Mouse (Mus musculus) cerebellum, postnatal 10 days (tissue): ENCODE data around the gene Spag16.
"Not testable (repeated sequence)": the region's sequence is repeated elsewhere in the genome, so short reads cannot be mapped to it uniquely, and the experiment has no call there.

Source experiments
- DNase-seq, 2 experiments: peaks; one replicate each; pipeline ENCODE4 v3.0.0; 2021; ENCODE audit warnings: mixed read lengths in 2 of 2

The Spag16 gene

DNA sequence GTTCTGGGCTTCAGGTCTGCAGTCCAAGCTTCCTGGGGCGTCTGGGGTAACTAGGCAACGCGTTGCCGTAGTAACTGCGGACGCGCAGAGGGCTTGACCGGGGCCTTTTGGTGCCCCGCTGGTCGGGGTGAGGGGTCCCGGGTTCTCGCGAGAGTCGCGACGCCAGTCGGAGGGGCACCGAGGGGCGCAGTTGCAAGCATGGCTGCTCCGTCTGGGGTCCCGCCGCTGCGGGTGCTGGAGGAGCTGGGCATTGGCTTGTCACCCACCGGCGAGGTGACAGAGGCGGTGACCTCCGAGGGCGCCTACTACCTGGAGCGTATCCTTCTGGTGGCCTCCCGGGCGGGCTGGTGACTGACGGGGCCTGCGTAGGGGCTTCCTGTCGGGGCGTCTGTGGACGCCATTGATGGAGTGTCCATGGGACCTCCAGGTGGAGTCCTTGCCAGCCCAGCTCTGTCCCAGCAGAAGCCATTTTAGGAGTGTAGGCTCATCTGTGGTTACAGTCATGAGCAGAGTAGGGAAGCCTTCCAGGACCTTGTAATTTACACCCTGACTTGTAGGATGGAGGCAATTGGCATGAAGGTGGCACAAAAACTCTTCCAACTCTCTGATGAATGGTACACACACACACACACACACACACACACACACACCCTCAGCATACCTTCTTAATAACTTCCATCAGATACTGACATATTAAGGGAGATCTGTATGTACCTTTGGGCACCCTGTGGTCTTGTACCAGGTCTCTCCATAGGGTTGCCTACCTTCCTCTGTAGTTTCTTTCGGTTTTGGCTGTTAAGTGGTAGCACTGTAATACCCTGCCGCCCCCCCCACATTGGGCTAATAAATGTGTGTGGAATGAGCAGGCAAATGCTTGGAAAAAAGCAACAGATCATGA is at the start of gene Spag16:
Gene Spag16 (plus strand): TSS at position 165 of the 898 bp plus-strand sequence.
- DNase-seq, result peak; percentile 81 to 84

DNA sequence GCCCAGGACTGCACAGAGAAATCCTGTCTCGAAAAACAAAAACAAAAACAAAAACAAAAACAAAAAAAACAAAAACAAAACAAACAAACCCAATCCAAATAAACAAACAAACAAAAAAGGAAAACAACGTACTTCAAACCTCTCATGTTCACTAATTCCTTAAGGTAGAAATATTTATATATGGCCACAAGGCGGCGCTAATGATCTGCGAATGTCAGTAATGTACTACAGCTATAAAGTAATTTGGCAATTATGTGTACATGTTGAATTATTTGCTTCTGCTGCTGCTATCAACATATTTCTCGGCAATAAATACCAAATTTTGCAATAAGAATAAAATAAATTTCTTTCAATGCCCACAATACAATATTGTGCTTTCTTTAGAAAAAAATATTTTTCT is 41.6 kb upstream of the Spag16 start:
- peak; percentile 73 to 79 for DNase-seq

DNA sequence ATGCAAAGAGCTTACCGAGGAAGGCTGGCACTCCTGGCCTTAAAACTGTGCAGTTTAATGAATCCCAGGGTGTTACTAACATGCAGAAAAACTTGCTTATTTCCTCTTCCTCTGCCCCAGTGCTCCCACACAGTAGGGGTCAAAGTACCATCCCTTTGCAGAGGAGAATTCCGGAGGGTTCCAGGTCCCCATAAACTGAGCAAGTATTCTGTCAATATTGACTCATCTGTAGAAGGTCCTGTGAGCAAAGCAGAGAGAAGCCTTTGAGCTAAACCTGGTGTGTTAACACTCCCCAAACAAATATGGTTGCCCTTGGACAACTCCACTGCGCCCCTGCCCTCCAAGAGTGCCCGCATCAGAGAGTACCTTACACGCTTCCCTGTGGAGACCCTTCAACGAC is 40.1 kb upstream of the Spag16 start:
- DNase-seq, result no peak

DNA sequence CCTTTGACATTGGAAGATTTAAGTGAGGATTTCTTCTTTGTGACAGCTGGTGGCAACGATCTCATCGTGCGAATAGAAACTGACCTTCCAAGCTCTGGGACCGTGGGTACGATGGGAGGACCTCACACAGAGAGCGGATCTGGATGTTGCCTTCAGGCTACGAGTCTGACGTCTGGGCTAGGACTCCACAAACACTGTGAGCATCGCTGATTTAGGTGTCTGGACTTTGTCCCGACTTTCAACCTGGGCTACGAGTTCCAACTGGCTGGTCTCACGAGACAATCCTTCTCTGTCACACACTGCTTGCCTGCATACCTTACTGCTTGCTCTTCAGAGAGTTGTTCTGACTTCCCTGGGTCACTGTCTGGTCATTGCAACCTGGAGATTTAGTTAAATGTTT is 39.4 kb upstream of the Spag16 start:
- no peak for DNase-seq

DNA sequence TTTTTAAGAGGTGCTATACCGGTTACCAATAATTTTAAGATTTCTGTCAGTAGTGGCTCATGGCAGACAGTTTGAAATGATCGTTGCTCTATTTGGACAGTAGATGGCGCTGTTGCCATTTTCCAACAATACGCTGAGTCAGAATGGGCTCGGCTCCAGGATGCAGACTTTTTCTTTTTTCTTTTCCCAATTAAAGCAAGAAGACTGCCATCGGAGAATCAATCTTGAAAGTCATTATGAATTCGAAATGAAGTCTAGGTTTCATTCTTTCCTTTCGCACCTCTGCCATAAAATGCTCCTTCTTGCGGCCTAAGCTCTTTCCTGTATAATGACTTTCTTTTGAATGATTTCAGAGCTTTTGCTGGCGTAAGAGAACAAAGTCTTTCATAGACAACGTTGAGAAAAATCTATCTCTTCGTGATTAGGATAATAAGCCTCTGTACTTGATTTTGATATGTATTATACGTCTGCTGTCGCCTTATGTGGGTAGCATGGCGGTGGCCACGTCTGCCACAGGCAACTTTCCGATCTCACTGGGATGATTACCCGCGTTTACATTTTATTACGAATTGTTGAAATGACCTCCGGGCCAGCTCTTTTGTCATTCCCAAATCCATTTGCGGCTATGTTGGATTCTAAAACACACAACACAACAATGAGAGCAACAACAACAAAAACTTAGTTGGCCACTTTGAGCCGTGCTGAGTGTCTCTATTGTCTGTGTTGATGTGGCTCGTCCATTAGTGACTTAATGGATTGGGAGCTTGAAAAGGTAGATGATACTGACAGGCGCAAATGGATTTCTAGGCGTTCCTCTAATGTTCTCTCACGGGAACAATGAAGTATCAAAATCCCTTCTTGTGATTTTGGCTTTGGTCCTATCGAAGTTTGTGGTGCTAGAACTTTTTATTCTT is 36.2 kb upstream of the Spag16 start:
- DNase-seq, result peak; percentile 82 to 90

DNA sequence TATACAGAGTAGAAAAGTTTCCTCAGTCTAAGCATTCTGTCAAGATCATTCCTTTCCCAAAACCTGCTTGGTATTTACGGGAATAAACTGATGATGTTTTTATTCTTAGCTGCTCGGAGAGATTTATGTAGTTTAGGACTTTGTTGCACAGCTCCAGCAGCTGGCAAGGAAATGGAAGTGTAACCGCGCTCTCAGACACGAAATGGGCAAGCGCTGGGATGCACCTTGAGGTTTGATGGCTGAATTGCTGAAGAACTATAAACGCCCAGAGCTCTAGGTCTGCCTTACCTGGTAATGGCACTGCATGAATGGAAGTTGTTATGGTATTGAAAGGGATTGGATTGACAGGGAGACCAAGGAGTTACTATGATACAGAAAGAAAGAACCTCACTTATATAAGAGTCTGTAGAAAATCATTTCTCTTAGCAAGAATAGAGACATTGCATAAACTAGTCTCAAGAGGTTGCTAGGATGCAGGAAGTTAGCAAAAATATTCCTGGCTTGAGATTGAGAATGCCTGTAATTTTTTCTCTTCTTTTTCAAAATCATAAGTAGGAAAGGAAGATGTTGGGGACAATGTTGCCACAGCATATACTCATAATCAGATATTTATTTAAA is 27.7 kb upstream of the Spag16 start:
- DNase-seq, result no peak

DNA sequence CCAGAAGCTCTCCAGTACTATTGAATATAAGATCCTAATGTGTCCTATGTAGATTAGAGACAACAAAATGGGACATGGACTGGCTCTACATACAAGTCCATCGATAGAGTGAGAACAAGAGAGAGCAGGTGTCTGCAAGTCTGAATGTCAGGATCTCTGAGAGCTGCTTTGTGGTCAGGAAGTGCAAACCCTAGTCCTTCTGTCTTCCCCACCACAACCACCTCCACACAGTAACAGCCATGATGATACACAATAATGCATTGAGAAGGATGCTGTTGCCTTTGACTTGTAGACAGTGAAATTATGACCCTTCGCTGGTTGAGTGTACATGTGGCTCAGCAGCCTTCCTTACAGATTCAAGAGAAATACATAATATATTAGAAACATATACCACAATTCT is 16.6 kb upstream of the Spag16 start:
- no peak for DNase-seq

DNA sequence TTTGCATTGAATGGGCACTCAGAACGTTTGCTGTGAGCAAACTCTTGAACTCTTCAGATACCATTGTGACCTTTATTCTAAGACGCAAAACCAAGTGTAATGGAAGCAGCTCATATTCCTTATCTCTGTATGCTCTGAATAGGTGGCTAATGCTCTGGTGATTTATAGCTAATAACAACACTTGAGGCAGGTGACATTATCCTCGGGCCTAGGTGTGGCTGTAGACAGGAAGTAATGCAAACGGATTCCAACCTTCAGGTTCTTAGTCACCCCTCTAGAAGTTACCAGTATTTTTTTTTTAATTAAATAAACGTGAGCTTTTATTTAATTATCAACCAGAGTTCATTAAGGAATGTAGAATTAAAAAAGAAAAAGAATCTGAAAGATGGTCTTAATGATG is 1.1 kb upstream of the Spag16 start:
- DNase-seq, result not testable (repeated sequence)

DNA sequence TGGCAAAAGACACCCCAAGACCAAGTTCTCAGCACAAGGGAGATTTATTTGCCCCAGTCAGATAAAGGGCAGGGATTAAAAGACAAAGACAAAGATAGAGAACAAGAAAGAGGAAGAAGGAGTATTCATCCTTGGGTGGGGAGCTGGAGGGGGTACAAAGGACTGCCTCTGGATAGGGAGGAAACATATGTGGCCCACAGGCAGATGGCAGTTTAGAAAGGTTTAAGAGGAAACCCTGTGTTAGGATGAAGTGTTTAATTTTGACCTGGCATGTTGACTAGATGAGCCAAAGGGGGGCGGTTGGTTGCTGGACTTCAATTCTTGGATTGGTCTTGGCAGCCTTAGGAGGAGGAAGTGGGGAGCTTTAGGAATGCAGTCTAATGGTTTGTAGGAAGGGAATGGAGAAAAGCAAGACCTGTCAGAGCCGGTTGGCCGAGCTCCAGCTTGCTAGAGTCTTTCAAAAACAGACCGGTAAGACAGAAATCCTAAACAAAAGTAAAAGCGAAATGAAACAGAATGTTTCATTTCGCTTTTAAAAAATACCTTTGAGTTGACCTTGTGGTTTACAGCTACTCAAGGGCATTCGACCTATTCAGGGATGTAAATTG is 2.2 kb downstream of the Spag16 start:
- DNase-seq, result peak; percentile 21 to 25

DNA sequence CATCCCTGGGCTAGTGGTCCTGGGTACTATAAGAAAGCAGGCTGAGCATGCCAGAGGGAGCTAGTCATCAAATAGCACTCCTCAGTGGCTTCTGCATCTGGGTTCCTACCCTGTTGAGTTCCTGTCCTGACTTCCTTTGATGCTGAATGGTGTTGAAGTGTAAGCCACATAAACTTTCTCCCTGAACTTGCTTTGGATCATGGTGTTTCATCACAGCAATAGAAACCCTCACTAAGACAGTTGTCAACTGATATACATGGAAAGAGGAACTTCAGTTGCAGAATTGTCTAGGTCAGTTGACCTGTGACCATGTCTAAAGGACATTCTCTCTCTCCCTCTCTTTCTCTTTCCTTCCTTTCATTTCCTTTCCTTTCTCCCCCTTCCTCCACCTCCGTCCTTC is 3.8 kb downstream of the Spag16 start:
- no peak for DNase-seq

DNA sequence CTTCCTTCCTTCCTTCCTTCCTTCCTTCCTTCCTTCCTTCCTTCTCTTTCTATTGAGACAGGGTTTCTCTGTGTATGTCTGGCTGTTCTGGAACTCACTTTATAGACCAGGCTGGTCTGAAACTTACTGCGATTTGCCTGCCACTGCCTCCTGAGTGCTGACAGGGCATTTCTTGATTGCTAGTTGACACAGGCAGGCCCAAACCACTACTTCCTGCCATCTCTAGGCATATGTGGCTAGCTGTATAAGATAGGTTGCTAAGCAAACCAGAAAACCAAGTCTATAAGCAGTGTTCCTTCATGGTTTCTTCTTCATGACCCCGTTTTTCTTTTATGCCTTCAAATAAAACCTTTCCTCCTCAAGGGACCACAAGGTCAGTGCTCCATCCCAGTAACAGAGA is 4.2 kb downstream of the Spag16 start:
- DNase-seq, result no peak

DNA sequence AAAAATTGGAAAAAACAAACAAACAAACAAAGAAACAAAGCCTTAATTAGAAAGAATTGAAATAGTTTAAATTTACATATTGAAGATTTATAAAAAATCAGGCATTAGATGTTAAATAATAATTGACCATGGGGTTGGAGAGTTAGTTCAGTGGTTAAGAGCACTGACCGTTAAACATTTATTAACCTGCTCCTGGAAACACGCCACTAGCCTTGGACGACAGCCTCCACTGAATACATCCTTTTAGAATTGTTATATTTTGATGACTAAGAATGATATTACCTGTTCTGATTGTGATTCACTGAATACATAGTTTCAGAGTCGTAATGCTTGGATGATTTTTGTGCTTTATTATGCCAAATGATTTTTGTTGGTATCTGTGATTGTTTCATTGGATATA is 6.7 kb downstream of the Spag16 start:
- not testable (repeated sequence) for DNase-seq

DNA sequence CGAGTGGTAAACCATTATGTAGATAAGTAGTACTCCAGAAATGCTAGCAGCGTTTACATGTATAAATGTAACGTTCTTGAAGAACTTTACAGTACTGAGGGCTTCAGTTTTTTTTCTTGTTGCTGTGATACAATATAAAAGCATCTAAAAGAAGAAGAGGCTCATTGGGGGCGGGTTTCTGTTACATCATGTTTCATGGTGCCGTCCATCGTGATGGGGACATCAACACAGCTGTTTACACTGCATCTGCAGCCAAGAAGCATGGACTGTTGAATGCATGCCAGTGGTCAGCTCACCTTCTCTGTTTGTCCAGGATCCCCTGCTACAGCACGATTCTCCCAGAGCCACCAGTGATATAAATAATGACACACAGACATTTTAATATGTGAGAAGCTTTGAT is 26.7 kb downstream of the Spag16 start:
- DNase-seq, result peak; percentile 22 to 28

DNA sequence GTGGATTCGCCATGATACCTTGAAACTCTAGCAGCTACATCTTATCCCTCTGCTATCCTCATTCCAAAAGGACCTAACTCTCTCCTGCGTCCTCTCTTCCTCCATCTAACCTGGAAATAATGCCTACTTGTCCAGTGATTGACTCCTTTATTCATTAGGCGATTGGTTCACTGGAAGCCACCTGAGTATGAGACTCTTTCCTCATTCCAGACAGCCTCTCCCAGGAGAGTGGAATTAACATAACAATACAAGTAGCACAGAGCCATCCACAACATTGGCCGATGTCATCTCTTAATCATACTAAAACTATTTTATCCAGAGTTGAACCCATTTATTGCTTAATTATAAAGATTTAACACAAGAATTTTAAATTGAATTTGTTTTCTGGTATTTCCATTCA is 41.0 kb downstream of the Spag16 start:
- DNase-seq, result no peak

DNA sequence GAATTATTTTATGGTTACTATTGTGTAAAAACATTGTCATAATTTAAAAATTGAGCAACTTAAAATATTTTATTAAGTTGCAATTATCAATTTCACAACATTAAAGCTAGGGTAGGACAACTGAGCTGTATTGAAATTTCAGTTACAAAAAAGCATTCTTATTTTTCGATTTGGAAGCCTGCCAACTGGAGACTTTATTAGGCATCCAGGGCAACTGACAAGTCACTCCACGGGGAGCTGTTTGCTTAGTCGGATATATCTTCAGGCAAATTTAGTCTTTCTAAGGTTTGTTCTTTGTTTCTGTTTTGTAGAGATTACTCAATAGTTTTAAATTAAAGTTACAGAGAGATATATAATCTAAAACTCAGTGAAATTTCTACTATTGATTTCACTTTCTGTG is 129.8 kb downstream of the Spag16 start:
- DNase-seq, result peak in 1 of 2 experiments; percentile 3

DNA sequence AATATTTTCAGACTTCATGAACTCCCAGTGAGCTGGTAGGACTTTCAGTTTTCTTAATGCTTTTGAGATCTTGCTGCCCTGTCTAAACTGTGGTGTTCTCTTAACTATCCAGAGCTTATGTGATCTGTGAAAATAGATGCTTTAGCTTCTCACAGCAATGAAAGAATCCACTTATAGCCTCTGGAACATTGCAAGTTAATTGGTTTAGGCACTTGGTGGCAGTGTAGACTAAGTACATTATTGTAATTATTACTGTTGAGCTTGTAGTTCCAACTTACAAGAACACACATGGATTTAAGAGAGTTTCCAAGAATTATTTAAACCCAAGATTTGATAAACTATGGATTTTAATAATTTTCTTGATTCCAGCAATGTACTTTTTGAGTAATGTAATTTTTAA is 170.1 kb downstream of the Spag16 start:
- peak in 1 of 2 experiments; percentile 1 for DNase-seq

DNA sequence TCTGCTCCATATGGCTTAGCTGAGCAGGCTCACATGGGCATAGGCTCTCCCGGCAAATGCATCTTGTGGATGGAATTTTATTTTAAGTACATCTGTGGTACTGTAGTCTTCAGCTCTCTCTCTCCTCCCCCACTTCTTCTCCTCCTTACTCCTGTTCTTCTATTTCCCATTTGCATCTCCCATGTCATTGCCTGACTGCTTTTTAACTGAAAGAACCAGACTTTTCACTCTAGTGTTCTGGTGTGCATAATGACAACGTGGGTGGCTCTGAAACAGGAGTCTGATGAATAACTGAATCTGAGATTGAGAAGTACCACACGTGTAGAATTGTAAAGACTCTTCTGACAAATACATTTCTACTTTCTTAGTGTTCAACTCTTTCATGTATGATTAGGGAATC is 186.2 kb downstream of the Spag16 start:
- no peak for DNase-seq

DNA sequence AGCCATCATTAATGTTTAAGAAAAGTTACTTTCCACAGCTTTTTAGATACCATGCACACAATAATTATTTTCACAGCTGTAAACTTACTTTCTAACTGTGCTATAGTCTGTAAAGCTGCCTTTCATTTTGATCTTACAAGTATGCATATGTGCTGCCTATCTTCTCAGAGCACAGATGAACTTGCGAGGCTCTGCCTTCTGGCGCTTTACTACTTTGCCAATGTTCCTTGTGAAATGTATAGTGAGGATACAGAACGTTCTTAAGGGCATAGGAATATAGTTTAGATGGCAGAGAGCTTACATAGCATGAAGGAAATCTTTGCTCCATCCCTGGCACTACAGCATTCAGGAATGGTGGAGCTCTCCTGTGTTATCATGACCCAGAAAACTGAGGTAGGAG is 210.6 kb downstream of the Spag16 start:
- DNase-seq, result no peak

DNA sequence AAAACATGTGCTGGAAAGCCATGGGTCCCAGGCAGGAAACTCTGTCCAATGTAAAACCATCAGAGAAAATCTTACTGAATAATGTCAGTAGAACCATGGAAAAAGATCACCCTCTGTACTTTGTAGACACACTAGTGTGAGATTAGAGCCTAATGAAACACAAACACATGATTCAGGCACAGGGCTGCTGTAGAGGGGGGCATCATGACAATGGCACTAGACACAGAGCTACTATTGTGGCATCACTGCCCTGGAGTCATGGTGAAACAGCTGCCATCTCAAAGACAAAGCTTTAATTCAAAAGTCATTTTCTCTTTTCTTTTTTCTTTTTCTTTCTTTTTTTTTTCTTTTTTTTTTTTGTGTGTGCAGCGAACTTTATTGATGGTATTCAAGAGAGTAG is 240.6 kb downstream of the Spag16 start:
- DNase-seq, result no peak

DNA sequence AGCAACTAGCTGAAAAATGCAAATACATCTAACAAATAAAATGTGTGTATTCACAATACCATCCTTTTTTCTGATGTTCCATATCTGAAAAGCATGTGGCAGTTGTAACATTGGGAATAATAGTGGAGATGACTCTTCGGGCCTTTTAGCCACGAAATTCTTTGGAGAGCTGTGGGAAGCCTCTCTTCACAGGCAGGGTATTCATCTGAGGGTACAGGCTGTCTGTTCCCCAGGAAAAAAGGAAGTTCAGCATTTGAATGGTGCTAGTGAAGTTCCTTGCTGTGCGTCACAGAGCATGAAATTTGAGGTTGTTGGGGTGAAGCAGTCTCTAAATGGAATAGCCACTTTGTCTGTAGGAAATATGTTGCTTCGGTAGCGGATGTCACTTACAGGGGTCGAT is 246.7 kb downstream of the Spag16 start:
- DNase-seq, result no peak

DNA sequence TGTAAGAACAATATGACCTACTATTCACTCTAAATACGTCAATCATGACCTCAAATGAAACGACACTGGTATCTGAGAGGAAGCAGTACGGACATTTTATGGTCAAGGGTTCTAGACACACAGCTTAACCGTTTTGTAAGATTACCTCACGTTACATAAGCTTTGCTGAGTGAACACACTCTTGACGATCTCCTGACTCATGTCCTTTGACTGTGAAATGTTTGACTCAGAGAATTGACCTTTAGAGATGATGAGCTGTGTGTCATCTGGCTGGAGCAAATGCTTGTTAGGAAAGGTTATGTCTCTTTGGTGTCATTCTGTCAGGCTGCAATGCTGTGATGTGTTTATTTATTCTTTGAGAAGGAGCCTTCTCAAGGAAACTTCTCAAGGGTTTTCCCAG is 252.0 kb downstream of the Spag16 start:
- DNase-seq, result no peak

DNA sequence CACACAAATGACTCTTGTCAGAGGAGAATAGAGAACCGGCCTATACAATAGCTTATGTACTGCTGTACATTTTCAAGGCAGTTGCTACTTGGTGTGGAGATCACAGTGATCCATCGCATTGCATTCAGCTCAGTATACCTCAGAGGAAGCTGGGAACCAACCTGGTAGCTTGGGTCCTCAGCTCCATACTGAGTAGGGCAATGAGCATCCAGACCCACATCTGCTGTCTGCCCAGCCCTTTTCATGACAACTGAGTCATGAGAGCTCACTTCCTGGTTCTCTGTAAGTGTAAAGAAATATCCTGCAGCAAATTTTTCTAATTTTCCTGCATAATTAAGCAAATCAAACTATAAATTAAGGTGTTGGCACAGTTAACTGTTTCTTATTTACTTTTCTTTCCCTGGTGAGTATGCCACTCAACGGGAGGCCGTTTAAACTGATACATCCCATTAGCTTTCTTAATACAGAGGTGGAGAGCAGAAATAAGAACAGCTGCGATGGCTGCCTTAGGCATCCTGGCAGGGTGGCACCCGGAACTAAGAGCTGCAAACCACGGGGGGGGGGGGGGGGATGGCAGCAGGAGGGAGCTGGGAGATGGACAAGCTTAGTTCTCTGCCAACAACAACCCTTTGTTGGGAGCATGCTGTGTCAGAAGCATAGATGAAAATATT is 255.6 kb downstream of the Spag16 start:
- no peak for DNase-seq
